Mouse (Mus musculus) brain, embryonic 18.5 days (tissue): ENCODE results near the gene Slc26a1.

Experiments used
- DNase-seq: peaks from one replicate; pipeline ENCODE4 v3.0.0-alpha.2; 2012; ENCODE audit warnings: low read depth, low spot score

Gene Slc26a1

DNA sequence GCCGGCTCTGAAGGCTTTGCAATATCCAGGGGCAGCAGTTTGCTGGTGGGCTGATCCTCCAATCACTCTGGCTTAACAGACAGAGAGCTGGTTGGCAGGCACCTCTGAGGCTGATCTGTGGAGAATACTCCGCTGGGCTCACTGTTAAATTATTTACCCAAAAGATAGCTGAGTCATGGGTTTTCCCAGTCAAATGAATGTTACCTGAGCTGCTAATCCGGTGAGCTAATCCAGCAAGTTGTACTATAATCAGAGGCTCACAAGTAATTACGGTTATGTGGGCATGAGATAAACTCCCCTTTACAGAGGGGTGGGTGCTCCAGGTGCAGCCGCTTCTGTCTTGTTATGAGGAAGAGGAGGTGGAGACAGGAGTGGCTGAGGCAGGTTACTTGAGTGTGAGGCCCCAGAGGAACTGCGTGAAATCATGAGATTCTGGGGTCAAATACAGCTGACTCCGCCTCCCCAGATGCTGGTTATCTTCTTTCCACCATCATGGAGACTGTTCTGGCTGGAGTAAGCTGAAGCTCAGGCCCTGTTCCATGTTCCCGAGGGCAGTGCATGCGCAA is at the start of gene Slc26a1:
Gene Slc26a1, minus strand, starts transcription at position 319 of the 566 bp plus-strand sequence.
- DNase-seq: no peak

GRCm38 (mm10) chr5:108724006-108724405 is 48.6 kb upstream of the Slc26a1 start:
- no peak for DNase-seq

DNA sequence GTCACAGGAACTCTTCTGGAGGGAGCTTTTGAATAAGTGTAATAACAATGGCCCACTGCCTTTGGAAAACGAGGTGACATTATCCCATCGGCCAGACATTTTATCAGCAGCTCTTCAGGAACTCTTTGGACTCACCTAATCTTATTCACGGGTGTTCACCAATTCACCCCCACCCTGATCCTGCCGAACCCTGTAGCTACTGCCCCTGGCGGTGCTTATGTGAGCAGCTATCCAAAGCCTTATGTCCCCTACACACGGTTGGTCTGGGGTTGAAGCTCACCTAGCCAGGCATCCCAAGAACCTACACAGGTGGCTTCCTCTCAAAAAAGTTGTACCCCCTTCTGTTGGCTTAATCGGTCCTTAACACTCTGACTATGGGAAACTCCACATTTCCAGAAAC is 44.4 kb upstream of the Slc26a1 start:
- DNase-seq: no peak

- DNase-seq: no peak
These were observed 42.7 kb upstream of the Slc26a1 start for GRCm38 (mm10) chr5:108718051-108718450.

- no peak for DNase-seq
These were observed 40.6 kb upstream of the Slc26a1 start for GRCm38 (mm10) chr5:108715974-108716373.

GRCm38 (mm10) chr5:108714149-108714548 is 38.8 kb upstream of the Slc26a1 start:
- DNase-seq: no peak

DNA sequence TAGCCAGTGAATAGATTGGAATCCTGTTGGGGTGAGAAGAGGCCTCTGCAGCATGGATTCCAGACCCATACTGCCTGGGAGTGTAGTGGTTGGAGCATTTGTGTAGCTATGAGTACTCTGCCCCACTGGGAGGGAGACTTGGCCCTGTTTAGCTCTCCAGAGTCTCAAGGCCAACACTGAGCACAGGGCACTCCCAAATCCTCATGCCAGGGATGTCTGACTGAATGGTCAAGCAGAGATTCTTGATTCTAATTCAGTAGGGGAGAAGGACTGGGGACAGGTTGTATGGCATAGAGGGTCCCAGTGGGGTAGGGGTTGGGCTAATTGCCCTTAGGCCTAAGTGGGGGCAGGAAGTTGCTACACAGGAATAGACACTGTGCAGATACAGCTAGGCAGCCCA is 38.3 kb upstream of the Slc26a1 start:
- no peak for DNase-seq

GRCm38 (mm10) chr5:108713096-108713495 is 37.7 kb upstream of the Slc26a1 start:
- DNase-seq: no peak

- no peak for DNase-seq
These were observed 36.6 kb upstream of the Slc26a1 start for GRCm38 (mm10) chr5:108711968-108712367.

GRCm38 (mm10) chr5:108708981-108709731 is 33.8 kb upstream of the Slc26a1 start:
- no peak for DNase-seq

DNA sequence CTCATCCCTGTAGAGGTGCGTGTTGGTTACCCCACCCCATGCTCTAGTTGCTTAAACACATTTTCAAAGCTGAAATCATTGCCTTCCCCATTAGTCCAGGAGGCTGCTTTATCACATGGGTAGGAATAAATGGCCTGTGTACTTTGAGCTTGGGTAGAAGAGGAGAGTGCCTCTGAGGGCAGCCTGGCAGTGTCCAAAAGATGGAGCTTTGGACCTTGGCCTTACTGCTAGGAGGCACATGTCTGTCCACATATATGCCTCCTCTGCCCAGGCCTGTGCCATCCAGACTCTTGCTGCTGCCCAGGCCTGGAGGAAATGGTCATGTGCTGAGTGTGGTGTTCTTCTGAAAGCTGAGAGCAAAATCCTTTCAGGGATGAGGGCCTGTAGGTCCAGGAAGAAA is 33.0 kb upstream of the Slc26a1 start:
- no peak for DNase-seq

DNA sequence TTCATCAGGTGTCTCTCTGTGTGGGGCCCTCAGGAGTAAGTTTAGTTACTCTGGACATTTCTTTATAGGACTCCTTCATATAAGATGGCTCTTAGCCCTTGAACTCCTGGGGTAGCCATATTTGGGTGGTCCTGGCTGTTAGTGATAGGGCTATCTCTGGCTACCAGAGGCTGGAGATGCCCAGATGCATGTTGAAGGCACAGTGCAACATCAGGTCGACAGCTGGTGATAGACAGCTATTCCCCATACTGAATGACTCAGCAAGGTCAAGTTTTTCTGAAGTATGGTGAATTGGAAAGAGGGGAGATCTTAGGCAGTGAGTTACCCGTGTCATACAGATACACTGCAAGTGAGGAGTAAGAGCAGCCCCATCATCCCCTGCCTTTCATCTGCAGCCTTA is 32.4 kb upstream of the Slc26a1 start:
- DNase-seq: no peak

DNA sequence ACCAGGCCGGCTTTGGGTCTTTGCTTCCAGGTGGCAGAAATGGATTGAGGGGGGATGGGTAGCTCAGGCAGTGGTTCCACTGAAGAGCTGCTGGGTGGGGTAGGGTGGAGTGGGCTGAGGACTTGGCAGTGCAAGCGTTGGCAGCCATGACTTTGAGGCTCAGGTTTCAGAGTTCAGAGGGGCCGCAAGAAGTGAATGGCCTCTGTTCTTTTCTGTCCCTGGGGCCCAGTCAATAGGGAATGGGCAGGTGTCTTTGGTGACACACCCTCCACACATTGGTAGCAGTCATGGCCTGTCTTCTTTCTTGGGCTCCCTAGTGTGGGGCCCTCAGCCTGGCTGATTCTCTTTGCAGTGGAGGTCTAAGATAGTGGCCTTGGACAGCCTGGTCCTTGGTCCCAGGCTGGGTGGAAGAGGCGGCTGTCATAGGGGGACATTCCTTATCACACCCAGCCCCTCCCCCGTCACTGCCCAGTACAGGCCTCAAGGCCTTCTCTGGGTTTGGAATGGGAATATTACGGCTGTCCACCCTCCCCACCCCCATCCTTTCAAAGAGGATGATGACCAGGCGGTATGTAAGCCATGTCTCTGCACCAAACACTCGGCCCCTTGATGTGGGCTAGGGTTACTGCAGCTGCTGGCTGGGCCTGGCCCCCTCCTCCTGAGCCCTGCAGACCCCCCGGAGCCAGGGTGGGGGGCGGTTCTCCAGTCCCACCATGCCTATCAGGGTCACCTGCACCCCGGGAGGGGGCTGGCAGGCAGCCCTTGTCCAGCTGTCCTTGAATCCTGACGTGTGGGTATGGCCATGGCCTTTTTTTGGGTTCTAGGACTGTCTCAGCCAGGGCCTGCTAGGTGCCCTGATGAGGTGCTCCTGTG is 28.6 kb upstream of the Slc26a1 start:
- no peak for DNase-seq

DNA sequence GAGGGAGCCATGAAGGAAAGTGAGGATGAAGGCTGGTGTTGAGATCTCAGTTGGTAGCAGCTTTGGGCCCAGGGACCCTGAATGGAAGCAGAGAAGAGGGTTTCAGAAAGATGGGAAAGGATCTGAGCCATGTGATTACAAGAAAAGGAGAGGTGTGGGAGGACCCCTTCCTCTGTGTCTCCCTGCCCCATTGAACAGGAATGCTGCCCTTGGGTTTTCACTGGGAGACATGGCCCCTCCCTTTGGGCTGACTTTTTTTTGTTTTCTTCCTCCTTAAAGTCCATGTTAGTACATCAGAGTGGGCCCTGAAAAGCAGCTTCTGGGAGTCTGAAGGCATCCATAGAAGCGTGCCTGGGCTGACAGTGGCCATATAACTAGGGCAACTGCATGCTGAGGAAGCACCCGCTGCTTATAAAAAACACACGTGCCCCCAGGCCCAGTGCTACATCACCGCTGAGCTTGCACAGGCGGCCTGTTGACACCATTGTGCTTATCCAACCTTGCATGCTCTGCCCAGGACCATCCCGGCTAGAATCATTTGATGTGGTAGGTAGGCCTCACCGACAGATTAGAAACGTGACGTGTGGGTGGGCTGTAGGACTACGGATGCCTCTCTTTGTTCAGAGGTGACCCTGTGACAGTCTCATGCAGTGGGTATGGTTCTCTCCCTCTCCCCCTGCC is 26.1 kb upstream of the Slc26a1 start:
- DNase-seq: no peak

DNA sequence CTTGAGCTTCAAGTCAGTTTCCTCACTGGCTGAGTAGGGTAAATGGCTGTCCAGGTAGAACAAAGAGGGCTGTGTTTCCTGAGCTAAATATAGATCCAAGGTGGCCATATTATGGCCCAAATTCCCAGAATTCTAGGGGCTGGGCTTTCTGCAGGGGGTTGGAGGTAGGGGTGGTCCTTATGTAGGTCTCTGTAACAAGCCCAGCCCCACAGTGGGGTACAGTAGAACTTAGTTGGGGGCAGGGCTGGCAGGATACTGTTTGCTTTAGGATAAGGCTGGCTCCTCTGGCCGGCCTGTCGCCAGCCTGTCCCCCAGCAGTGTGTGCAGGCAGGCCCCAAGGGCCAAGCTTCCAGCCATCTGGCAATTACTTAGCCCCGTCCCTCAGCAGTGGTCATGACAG is 25.0 kb upstream of the Slc26a1 start:
- DNase-seq: no peak

- DNase-seq: peak; percentile 37
These were observed 22.0 kb upstream of the Slc26a1 start for GRCm38 (mm10) chr5:108697341-108697753.

- DNase-seq: no peak
These were observed 21.2 kb upstream of the Slc26a1 start for GRCm38 (mm10) chr5:108696542-108696941.

DNA sequence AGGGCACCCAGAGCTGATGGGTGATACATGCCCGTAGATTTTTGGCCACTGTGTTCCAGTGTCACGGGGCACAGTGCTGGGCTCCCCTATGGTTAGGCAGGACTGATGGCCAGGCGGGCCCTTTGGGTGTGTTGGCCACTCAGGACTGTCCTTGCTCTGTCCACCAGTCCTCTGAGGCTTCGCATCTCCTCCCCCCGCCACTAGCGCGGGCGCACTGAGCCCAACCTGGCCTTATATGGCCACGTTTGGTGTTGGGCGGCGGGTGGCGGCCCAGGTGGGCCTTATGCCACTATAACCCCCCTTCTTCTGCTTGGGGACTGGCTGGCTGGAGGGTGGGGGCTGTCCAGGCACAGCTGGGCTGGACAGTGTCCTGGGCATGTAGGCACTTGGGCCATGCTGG is 20.5 kb upstream of the Slc26a1 start:
- DNase-seq: no peak

DNA sequence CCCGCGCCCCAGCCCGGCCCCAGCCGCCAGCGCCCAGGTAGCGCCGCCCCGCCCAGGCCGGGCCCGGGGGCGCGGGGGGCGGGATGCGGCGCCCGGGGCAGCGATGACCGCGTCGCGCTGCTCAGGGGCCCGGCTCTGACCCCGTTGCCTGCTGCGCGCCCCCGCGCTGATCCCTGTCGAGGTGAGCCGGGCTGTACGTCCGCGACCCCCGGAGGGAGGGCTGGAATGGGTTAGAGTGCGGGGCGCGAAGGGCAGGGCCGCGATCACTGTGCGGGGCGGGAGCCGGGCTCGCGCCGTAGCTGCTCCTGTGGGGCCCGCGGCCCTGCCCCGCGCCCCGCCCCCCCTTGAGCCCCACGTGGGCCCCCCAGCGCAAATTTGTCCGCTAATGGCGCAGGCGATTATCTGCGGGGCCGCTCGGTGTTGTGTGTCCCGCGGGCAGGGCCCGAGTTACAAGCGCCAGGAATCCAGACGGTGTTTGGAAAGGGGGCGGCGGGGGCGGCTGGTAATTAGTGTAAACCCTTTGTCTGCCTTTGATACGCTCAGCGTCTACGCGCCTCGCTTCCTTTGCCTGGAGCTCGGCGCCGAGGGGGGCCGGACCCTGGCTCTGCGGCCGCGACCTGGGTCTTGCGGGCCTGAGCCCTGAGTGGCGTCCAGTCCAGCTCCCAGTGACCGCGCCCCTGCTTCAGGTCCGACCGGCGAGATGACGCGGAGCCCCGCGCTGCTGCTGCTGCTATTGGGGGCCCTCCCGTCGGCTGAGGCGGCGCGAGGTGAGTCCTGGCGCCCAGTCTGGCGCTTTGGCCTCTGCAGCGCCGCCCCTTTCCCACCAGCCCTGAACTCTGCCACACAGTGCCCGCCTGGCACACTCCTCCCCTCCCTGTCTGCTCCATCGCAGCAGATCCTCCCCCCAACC is 19.2 kb upstream of the Slc26a1 start:
- no peak for DNase-seq

GRCm38 (mm10) chr5:108693872-108694288 is 18.5 kb upstream of the Slc26a1 start:
- DNase-seq: peak; percentile 70

DNA sequence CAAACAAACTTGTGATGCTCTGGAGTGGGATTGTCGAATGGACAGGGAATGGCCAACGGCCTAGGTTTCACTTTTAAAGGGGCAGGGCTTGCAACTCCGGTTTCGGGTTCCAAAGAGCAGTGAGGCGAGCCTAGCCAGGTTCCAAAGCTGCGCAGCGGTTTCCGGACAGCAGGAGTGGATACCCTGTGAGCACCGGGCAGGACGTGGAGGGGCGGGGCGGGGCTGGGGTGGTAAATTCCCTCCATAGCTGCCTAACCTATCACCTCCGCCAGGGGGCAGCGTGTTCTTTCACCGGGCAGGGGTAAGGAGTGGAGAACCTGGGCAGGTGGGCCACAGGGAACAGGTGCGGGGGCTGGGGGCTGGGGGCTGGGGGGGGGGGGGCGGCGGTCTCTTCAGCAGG is 16.9 kb upstream of the Slc26a1 start, which contains the start of gene Fgfrl1:
Gene Fgfrl1, plus strand, starts transcription at position 112 of the 400 bp plus-strand sequence.
- DNase-seq: no peak
